Mouse (Mus musculus): ENCODE data around the gene Gm49345.

DNA sequence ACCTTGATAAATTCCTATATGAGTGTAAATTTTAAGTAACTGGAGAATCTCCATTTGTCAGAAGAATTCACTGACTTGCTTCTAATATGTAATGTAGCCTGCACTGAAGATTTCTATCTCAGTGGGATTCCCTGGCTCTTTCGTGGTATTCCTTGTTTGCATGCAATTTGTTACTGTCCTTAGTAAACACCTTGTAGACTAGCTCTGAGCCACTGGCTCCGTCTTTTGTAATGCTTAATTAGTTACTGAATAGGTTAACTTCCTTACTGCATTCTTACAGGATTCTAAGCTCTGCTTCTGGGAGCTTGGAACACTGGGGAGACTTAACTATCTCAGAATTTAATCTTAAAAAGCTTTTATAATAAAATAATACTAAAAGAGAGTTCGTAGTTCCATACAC lies 14.9 kb upstream of the Gm49345 start:
- TF ChIP-seq POLR2A (IDR thresholded peaks at IDR 0.05; ENCODE audit: insufficient read length, low read depth) = no peak
- TF ChIP-seq CEBPB (IDR thresholded peaks at IDR 0.05; ENCODE audit: insufficient read depth, poor library complexity, severe bottlenecking) = no peak
- TF ChIP-seq POLR2AphosphoS2 (IDR thresholded peaks at IDR 0.05; ENCODE audit: insufficient read length, low read depth) = no peak
- TF ChIP-seq MYOG (IDR thresholded peaks at IDR 0.05; ENCODE audit: control insufficient read depth in 1 of 3, insufficient read depth in 1 of 3, insufficient read length in 2 of 3, low read depth in 2 of 3) = no peak

Measured in myocyte (in vitro differentiated cells).